Mouse (Mus musculus): ENCODE measurements around the gene Prr15.

Gene Prr15

DNA sequence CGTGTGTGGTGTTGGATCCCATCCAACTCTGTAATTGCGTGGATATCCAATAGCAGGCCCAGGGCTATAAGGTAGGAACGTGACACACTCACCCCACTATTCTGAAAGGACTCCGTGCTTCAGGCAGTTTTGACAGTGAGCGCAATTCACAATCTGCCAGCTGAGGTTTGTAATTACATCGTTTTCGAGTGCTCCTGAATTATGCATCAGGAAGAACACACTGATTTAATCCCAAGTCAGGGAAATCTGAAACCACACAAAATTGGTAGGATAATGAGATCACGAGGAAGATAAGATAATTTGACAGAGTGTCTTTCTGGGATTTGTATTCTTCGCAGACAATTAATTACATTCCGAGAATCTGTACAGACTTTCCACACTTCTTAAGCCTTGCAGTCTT lies 6.1 kb downstream of the Prr15 start:
- no peak for DNase-seq (ENCODE audit: inconsistent age in 2 of 2, low spot score in 1 of 2)

DNA sequence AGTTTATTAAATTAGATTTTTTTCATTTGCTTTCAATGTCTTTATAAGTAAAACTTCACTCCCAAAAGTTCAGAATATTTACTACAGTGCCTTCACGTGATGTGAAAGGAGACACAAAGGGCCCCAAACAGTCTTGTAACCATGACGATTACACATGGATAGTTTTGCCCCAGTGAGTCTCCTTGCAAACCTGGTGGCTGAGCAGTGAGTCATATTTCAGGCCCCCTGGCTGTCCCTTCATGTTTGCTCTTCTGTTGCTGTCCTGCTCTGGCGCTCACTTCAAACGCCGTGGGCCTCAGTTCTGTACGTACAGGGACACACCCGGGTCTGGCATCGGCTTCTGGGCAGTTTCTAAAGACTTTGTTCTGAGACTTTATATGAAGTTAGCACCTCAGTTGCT lies 6.6 kb downstream of the Prr15 start:
- peak; percentile 57 to 61 for DNase-seq (ENCODE audit: inconsistent age in 2 of 2, low spot score in 1 of 2)

DNA sequence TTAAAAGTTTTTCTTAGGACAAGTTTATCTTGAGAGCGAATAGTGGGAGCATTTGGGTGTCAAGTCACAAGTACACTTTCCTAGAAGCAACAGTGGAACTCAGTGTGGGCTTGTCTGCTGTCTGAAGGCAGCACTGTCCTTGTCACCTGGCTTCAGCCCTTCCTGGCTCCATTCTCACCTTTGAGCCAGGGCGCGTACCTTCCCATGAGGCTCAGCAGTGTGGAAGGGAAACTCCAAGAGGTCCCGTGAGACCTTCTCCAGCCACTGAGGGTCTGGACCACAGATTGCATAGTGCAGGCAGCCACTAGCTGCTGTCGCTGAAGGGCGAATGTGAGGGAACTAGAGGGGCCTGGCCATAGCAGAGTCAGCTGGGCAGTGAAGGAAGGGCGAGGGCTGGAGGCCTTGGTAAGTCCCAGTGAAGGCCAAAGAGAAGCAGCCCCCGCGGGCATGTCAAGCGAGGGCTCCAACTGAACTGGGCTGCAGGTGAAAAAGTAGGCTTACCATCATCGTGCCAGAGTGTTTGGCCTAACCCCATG lies 7.5 kb downstream of the Prr15 start:
- peak in 1 of 2 experiments; percentile 35 for DNase-seq (ENCODE audit: inconsistent age in 2 of 2, low spot score in 1 of 2)

DNA sequence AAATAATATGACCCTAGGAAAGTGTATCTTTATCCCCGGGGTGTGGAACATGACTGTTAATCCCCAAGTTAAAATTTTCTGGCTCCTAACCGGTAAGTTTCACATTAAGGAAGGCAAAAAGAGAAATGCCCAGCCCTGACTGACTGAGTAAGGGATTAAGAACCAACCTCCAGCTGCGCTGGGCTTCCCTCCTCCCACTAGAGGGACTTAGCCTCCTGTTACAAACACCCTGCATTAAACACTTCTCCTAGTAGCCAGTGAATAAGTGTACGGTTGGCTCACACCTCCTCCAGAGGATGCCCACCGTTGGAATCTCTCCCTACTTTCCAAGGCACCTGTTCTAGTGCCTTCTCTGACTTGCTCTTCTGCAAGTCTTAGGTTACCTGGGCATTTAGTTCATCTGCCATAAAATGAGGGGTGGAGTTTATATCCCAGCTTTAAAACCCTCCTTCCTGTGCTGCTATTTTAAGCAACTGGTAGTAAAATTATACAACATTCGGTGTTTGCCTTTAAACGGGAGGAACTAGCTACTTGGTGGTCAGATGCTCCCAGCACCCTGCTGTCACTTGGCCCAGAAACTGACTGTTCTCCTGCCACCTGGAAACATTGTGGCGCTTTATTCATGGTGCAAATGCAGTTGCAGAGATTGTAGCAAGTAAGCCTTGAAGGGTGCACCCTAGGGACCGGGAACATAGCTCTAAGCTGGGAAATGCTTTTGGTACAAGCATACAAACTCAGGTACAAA lies 8.2 kb downstream of the Prr15 start:
- peak in 1 of 2 experiments; percentile 2 for DNase-seq (ENCODE audit: inconsistent age in 2 of 2, low spot score in 1 of 2)

DNA sequence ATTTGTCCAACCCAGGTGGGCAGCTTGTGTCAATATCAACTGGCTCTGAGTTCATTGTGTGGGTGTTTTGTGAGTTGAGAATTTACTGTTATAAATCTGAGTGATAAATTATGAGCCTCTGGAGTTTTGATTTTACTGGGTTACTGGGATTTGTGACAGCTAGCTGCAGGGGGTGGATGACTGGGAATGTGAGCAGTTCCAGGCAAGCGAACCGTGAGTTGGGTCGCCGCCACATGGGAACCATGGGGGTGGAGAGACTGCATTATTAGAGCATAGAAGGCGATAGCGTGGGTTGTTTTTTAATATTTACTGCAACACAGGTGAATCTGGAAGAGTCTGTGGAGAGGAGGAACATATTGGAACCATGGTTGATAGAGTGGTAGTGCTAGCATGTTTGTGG lies 11.7 kb downstream of the Prr15 start:
- no peak for DNase-seq (ENCODE audit: inconsistent age in 2 of 2, low spot score in 1 of 2)

DNA sequence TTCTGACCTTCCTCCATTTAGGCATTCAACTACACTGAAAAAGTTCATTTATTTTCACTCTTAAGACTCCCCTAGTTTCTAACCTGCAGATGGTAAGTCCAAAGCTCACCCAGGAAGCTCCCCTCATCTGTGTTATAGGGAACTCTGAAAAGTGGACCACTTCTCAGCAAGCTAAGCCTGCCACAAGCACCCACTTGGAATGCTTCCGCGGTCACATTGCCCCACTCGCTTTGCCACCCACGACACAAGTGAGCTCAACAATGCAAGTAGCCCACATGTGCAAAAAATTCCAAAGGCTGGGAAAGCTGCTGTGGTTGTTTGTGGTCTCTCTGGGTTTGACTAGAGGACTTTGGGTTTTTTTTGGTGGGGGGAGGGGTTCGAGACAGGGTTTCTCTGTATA lies 15.5 kb downstream of the Prr15 start:
- DNase-seq (ENCODE audit: inconsistent age in 2 of 2, low spot score in 1 of 2): no peak

DNA sequence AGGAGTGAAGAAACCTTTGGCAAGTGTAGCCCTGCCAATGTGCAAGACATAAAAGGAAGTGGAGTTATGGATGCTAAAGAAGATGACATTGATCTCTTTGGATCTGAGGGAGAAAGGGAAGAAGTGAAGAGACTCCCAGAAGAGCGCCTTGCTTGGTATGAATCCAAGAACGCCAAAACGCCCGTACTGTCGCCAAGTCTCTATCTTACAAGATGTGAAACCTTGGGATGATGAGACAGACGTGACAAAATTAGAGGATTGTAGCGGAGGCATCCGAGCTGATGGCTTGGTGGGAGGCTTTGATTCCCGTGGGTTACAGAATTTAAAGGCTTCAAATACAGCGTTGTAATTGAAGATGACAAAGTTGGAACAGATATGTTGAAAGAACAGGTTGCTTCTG lies 16.6 kb downstream of the Prr15 start:
- DNase-seq (ENCODE audit: inconsistent age in 2 of 2, low spot score in 1 of 2): no peak

DNA sequence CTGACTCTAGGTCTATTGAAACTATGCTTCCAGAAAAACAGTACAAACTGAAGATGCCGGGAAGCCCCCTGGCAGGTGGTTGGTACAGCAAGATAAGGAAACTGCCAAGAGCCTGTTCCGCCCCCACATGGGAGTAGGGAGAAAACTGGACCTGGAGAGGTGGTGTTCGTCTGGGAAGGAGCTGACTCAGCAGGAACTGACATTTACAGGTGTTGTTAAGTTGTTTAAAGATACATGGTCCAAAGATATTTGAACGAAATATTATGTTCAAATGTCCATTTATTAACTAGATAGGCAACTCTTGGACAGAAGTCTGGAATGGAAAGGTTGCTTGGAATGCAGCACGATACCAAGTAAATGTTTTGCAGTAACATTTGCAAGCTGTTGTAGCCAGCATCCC lies 26.2 kb downstream of the Prr15 start:
- peak in 1 of 2 experiments; percentile 6 for DNase-seq (ENCODE audit: inconsistent age in 2 of 2, low spot score in 1 of 2)

DNA sequence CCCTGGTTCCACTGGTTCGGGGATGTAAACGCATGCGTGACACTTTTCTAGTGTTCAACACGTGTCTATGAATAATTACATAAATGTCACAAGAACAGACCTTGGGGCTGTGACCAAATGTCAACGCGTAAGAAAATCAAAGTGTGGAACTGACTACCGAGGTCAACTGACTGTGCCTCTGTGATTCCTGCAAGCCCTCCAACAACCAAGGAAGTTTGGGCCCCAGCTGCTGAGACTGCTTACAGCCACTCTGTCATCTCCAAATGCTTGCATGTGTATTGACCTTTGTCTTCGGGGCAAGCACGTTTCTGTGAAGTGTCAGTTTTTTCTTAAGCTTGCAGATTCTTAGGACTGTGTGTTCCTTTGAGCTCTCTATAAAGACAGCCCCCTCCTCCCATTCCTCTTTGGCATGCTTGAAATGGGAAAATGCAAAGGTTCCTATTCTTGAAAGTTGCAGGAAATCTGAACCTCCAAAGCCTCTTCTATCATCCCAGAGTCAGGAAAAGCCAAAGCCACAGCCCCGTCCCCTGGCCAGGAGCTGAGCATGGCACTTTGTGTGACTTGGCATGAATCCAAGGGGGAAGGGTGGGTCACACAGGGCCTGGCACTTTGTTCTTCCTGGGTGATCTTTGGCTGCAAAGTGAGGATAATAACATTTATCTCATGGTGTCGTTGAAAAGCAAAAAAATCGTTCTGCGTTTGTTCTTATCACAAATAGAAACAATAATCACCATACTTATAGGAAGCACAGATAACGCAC lies 27.5 kb downstream of the Prr15 start:
- peak; percentile 72 to 85 for DNase-seq (ENCODE audit: inconsistent age in 2 of 2, low spot score in 1 of 2)

DNA sequence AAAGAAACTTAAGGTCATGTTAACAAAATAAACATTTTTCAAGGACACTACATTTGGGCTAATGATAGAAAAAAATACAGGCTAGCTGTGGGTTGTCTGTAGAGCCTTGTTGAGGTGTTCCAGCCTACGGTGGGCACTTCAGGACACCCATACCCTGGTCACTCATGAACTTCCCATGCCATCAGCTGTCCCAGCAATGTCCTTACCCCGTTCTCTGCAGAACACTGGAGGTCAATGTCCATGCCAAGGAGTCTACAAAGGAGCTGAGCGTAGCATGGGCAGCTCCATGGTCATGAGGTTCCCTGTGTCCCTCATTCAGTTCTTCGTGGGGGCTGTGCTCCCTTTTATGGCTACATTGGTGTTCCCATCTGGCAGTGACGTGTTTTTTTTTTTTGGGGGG lies 28.1 kb downstream of the Prr15 start:
- peak; percentile 11 to 42 for DNase-seq (ENCODE audit: inconsistent age in 2 of 2, low spot score in 1 of 2)

DNA sequence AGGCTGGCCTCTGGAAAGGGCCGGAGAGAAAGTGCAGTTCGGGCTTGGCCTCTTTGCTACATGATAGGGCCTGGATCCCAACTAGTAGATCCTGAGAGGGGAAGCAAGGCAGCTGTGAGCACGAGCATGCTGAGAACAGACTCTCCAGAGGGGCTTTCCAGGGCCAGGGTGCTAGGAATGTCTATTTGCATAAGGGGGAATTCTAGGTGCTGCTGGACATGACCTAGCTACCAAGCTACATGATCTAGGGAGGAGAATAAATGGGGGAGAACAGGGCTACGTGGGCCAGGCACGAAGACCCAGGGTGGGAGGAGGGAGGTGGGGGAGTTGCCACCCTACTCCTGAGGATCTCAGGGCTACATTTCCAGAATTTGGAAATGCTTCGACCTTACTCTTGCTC lies 30.0 kb downstream of the Prr15 start:
- peak in 1 of 2 experiments; percentile 2 for DNase-seq (ENCODE audit: inconsistent age in 2 of 2, low spot score in 1 of 2)

DNA sequence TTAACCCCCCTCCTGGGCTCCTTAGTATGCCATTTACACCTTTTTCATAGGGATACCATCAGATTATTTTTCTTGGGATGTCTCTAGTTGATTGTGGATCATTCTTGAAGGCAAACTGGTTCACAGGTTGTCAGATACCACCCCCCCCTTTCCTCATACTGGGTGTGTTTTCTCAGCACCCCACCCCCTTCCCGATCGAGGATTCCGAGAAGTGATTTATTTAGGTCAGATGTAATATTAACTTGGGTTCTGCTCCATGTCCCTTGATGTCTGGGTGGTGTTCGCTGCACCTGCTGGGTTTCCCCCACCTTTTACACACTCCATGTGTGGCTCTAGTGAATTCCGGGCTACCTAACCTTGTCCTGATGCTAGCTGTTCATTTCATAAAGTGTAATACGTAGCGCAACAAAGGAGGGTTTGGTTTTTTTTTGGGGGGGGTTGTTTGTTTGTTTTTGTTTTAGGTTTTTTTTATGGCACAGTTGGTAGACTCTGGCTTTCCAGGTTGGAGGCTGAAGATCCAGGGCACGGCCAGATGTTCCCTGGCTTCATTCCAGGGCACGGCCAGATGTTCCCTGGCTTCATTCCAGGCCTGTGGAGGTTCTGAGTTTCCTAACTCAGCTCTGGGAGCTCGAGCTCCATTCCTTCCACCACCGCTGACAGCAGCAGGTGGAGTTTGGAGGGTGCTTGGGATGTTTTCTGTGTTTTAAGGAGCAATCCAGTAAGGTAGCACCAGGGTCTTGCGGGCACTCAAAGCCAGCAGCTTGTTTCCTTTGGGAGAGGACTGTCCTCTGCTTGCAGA lies 37.1 kb downstream of the Prr15 start:
- DNase-seq (ENCODE audit: inconsistent age in 2 of 2, low spot score in 1 of 2): no peak

DNA sequence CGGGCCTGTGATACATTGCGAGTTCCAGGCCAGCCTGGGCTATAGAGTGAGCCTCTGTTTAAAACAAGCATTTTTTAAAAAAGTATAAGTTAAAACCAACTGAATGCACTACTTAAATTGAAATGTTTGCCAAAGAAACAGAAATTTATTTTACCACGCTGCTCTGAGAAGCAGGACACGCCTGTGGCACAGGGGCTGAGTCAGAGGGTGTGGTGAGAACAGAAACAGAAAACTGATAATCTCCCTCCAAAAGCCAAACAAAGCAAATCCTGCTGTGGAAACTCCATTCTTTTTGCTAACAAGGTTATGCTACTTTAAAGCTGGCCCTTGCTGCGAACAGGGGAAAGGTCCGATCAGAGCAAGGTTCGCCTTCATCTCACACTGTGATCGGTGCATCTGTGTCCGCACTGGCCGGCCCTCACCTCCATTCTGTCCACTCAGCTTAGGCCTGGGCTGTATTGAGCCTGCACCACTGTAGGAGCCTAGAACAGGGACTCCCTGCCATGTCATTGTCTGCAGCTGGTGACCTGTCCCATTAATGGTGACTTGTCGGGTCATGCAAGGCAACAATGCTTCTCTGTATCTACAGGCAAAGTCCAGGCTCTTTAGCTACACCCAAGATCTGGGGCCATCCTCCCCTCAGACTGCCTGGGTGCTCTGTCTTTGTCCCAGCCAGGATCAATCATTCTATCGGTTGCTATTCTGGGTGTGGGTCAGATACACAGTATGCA lies 38.9 kb downstream of the Prr15 start:
- DNase-seq (ENCODE audit: inconsistent age in 2 of 2, low spot score in 1 of 2): no peak

DNA sequence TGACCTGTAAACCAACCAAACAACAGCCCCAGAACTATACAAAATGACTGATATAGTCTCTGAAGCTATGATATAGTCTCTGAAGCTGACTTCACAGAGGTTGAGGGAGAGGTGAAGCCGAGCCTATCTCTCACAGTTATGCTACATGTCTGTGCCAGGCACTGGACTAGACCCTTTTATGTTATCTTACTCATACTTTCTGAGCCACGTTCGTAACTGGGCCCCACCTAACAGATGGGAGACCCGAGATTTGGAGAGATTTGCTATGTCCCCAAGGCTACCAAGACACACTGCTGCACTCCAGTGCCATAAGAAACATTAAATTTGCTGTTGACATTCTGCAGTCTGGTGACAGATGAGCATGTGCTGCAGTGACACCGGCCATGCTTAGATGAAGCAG lies 41.0 kb downstream of the Prr15 start:
- DNase-seq (ENCODE audit: inconsistent age in 2 of 2, low spot score in 1 of 2): no peak

DNA sequence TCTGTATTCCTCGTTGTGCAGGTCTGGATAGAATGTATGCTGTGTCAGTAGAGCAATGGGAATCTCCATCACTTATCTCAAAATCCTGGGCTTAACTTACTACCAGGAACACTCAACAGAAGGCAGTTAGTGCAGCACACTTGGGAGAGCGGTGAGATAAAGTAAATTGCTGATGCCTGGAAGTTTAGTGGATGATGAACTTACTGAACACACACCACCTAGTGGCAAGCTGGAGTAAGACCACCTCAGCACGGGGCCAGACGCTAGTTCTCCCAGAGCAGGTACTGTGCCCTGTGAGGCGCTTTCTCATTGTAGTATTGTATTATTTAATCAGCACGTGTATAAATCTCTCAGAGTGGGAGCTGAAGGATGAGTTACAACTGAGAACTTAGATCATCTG lies 42.4 kb downstream of the Prr15 start:
- peak; percentile 46 to 74 for DNase-seq (ENCODE audit: inconsistent age in 2 of 2, low spot score in 1 of 2)

DNA sequence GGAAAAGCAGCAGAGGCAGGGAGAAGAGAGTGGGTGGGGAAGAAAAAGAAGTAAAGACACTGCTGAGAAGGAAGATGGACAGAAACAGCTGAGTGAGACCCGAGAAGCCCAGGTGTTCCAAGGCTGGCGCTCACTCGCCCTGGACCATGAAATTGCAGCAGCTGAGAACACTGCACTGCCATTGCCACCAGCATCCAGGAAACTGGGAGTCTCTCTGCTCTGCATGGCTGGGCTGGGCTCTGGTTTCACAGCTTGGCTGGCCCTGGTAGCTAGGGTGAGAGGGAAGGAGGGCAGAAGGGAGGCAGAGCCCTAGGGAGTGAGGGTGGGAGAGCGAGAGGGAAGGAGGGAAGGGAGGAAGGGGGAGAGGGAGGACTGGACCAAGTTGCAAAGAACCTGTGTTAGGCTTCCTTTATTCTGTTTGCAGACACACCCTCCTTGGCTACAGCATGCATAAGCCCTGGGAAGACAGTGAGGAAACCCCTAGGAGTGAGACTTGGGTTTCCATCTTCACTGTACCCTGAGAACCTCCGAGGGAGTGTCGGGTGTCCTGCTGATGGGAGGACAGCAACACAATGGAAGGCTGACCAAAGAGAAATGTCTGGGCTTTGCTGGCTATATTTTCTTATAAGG lies 44.4 kb downstream of the Prr15 start:
- no peak for DNase-seq (ENCODE audit: inconsistent age in 2 of 2, low spot score in 1 of 2)

DNA sequence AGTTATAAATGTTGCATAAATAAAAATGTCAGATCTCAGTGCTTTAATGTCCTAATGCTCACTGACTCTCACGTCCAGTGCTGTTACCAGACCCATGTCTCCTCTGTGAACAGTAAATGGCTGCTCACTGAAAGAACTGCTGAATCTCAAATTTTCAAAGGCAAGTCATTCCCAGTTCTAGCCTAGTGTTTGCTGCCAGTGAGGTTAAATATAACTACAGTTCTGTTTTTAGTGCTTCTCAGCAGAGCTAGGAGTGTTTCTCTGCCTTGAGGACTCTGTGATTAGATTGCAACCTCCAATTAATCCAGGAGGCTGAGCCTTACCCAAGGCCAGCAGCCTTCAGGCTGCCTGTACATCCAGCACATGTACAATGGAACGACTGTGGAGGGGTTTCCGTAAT lies 46.2 kb downstream of the Prr15 start:
- DNase-seq (ENCODE audit: inconsistent age in 2 of 2, low spot score in 1 of 2): no peak

DNA sequence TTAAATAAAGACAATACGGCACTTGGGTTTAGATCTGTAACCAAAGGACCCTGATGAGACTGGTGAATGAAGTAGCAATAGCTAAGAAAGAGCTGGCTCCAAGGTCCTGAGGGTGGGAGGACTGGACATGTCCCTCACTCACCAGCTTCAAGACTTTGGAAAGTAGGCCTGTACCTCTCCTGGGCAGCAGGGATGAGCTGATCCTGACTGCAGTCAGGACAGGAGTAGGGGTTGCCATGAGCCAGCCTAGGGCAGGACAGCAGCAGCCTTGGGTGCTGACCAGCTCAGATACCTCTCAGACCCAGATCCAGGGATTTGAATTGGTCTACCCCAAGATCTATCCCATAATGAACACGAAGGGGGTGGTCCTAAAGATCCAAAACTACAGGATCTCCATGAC lies 53.7 kb downstream of the Prr15 start:
- no peak for DNase-seq (ENCODE audit: inconsistent age in 2 of 2, low spot score in 1 of 2)

Measured in adrenal gland, adult (tissue).